Mouse (Mus musculus): ENCODE measurements around the gene Zfp622. TPM values are rescaled to one million over a fixed set of nuclear protein-coding genes. Genes with fewer than 3 reads are reported as not detected.
"Not testable (repeated sequence)": the region's sequence is repeated elsewhere in the genome, so short reads cannot be mapped to it uniquely, and the experiment has no call there.

Gene Zfp622
- polyA plus RNA-seq, 1 experiment: 6.5 TPM

- Histone ChIP-seq H3K27ac (ENCODE audit: control insufficient read depth, insufficient read depth, low read depth, low read length) (no peak overlapping the region), H3K27me3 (ENCODE audit: control insufficient read depth, insufficient read depth, low read length) (no peaks in the 10 kb centered on the region), H3K36me3 (ENCODE audit: control insufficient read depth, insufficient read depth, low read length) (peaks cover 5% of the 10 kb centered on the region), H3K4me1 (ENCODE audit: control insufficient read depth, insufficient read depth, low read length) (no peaks in the 10 kb centered on the region), H3K4me3 (ENCODE audit: control insufficient read depth, low read depth, low read length) (no peak overlapping the region)
- no peak for TF ChIP-seq POLR2A (IDR thresholded peaks at IDR 0.05; ENCODE audit: control insufficient read depth, low read depth, low read length)
- no peak for TF ChIP-seq CTCF (IDR thresholded peaks at IDR 0.05; ENCODE audit: control insufficient read depth, insufficient read depth, insufficient replicate concordance, low read depth, low read length)
Observed at GRCm38 (mm10) chr15:25995521-25995920, 11.4 kb downstream of the Zfp622 start.

DNA sequence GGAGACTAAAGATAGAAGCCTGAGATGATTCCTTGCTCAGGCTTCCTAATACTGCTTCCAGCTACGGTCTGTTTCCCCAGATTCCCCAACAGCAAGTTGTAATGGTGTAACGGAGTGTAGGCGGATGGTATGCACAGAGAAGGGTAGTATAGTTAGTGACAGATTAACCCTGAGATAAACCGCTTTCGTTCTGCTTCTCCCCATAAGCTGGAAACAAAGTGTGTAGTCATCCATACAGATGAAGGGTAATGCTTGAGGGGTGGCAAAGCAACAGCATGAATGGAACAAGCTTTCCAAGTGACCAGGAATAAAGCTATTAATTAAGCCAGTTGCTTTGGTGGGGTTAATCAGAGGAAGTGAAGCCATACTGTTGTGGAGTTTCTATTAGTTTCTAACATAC, 15.4 kb downstream of the Zfp622 start:
- H3K4me1 ChIP-seq (ENCODE audit: control insufficient read depth, insufficient read depth, low read length); H3K27ac ChIP-seq (ENCODE audit: control insufficient read depth, insufficient read depth, low read depth, low read length); H3K36me3 ChIP-seq (ENCODE audit: control insufficient read depth, insufficient read depth, low read length); H3K27me3 ChIP-seq (ENCODE audit: control insufficient read depth, insufficient read depth, low read length); H3K4me3 ChIP-seq (ENCODE audit: control insufficient read depth, low read depth, low read length): not testable (repeated sequence)

GRCm38 (mm10) chr15:26008621-26009020, 24.5 kb downstream of the Zfp622 start:
- H3K4me1 ChIP-seq (ENCODE audit: control insufficient read depth, insufficient read depth, low read length): no peaks in the 10 kb centered on the region
- H3K27ac ChIP-seq (ENCODE audit: control insufficient read depth, insufficient read depth, low read depth, low read length): no peak overlapping the region
- no peaks in the 10 kb centered on the region for H3K27me3 ChIP-seq (ENCODE audit: control insufficient read depth, insufficient read depth, low read length)
- no peak for TF ChIP-seq CTCF (IDR thresholded peaks at IDR 0.05; ENCODE audit: control insufficient read depth, insufficient read depth, insufficient replicate concordance, low read depth, low read length)
- no peak for TF ChIP-seq POLR2A (IDR thresholded peaks at IDR 0.05; ENCODE audit: control insufficient read depth, low read depth, low read length)
- H3K36me3 ChIP-seq (ENCODE audit: control insufficient read depth, insufficient read depth, low read length): no peaks in the 10 kb centered on the region
- no peak overlapping the region for H3K4me3 ChIP-seq (ENCODE audit: control insufficient read depth, low read depth, low read length)

DNA sequence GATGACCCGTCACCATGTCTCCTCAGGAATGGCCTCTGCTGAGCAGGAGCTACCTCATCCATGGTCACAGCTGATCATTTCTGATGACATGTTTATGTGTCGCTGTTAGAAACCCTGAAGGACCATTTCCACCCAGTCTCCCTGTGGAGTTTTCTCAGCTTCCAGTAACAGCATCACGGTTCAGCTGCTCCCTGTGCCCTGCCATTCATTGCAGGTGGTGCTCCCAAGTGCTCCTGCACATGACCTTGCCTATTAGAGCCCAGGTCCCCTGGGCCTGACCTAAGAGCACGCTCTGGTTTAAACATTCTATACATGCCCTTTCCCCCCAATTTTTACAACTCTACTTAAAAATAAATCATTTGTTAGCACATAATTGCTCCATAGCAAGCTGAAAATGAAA, 28.7 kb downstream of the Zfp622 start:
- Histone ChIP-seq H3K4me3 (ENCODE audit: control insufficient read depth, low read depth, low read length) (no peak overlapping the region), H3K27ac (ENCODE audit: control insufficient read depth, insufficient read depth, low read depth, low read length) (no peak overlapping the region), H3K27me3 (ENCODE audit: control insufficient read depth, insufficient read depth, low read length) (no peaks in the 10 kb centered on the region), H3K4me1 (ENCODE audit: control insufficient read depth, insufficient read depth, low read length) (no peaks in the 10 kb centered on the region; the same call in 1 of the 2 replicates), H3K36me3 (ENCODE audit: control insufficient read depth, insufficient read depth, low read length) (no peaks in the 10 kb centered on the region)
- no peak for TF ChIP-seq CTCF (IDR thresholded peaks at IDR 0.05; ENCODE audit: control insufficient read depth, insufficient read depth, insufficient replicate concordance, low read depth, low read length)
- TF ChIP-seq POLR2A (IDR thresholded peaks at IDR 0.05; ENCODE audit: control insufficient read depth, low read depth, low read length): no peak

- TF ChIP-seq CTCF (IDR thresholded peaks at IDR 0.05; ENCODE audit: control insufficient read depth, insufficient read depth, insufficient replicate concordance, low read depth, low read length) (no peak), POLR2A (IDR thresholded peaks at IDR 0.05; ENCODE audit: control insufficient read depth, low read depth, low read length) (no peak)
- Histone ChIP-seq H3K36me3 (ENCODE audit: control insufficient read depth, insufficient read depth, low read length) (no peaks in the 10 kb centered on the region), H3K4me1 (ENCODE audit: control insufficient read depth, insufficient read depth, low read length) (no peaks in the 10 kb centered on the region; the same call in 1 of the 2 replicates)
Observed at GRCm38 (mm10) chr15:26015979-26016665, 32.0 kb downstream of the Zfp622 start.

GRCm38 (mm10) chr15:26021721-26022120, 37.6 kb downstream of the Zfp622 start:
- Histone ChIP-seq H3K27ac (ENCODE audit: control insufficient read depth, insufficient read depth, low read depth, low read length) (no peak overlapping the region), H3K36me3 (ENCODE audit: control insufficient read depth, insufficient read depth, low read length) (no peaks in the 10 kb centered on the region), H3K4me3 (ENCODE audit: control insufficient read depth, low read depth, low read length) (no peak overlapping the region), H3K4me1 (ENCODE audit: control insufficient read depth, insufficient read depth, low read length) (no peaks in the 10 kb centered on the region), H3K27me3 (ENCODE audit: control insufficient read depth, insufficient read depth, low read length) (no peaks in the 10 kb centered on the region)
- no peak for TF ChIP-seq POLR2A (IDR thresholded peaks at IDR 0.05; ENCODE audit: control insufficient read depth, low read depth, low read length)
- no peak for TF ChIP-seq CTCF (IDR thresholded peaks at IDR 0.05; ENCODE audit: control insufficient read depth, insufficient read depth, insufficient replicate concordance, low read depth, low read length)

More at GRCm38 (mm10) chr15:26015979-26016665, 32.0 kb downstream of the Zfp622 start:
- no peak overlapping the region for H3K27ac ChIP-seq (ENCODE audit: control insufficient read depth, insufficient read depth, low read depth, low read length)
- no peaks in the 10 kb centered on the region for H3K27me3 ChIP-seq (ENCODE audit: control insufficient read depth, insufficient read depth, low read length)
- no peak overlapping the region for H3K4me3 ChIP-seq (ENCODE audit: control insufficient read depth, low read depth, low read length)

DNA sequence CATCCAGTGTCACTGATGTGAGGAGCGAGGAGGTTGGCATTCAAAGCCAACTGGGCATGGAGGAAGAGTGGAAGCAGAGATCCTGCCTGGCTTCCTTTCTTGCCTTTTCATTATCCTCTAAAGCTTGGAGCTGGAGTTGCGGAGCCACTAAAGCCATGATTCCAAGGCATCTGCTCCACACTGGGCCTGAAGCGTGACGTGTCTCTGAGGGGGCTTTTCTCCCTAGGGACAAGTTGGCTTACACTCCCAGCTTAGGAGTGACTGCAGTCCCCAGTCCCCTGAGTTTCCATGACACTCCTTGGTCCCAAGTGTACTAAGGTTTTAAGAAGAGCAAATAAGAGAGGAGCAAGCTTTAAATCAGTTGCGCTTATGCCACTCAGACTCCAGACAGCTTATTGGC, 38.5 kb downstream of the Zfp622 start:
- H3K36me3 ChIP-seq (ENCODE audit: control insufficient read depth, insufficient read depth, low read length): no peaks in the 10 kb centered on the region
- H3K27me3 ChIP-seq (ENCODE audit: control insufficient read depth, insufficient read depth, low read length): no peaks in the 10 kb centered on the region
- H3K27ac ChIP-seq (ENCODE audit: control insufficient read depth, insufficient read depth, low read depth, low read length): no peak overlapping the region
- no peaks in the 10 kb centered on the region for H3K4me1 ChIP-seq (ENCODE audit: control insufficient read depth, insufficient read depth, low read length)
- H3K4me3 ChIP-seq (ENCODE audit: control insufficient read depth, low read depth, low read length): no peak overlapping the region
- TF ChIP-seq POLR2A (IDR thresholded peaks at IDR 0.05; ENCODE audit: control insufficient read depth, low read depth, low read length) (no peak), CTCF (IDR thresholded peaks at IDR 0.05; ENCODE audit: control insufficient read depth, insufficient read depth, insufficient replicate concordance, low read depth, low read length) (no peak)

GRCm38 (mm10) chr15:26031692-26032091, 47.5 kb downstream of the Zfp622 start:
- no peaks in the 10 kb centered on the region for H3K27me3 ChIP-seq (ENCODE audit: control insufficient read depth, insufficient read depth, low read length)
- H3K27ac ChIP-seq (ENCODE audit: control insufficient read depth, insufficient read depth, low read depth, low read length): no peak overlapping the region
- H3K4me1 ChIP-seq (ENCODE audit: control insufficient read depth, insufficient read depth, low read length): no peaks in the 10 kb centered on the region
- TF ChIP-seq CTCF (IDR thresholded peaks at IDR 0.05; ENCODE audit: control insufficient read depth, insufficient read depth, insufficient replicate concordance, low read depth, low read length) (no peak), POLR2A (IDR thresholded peaks at IDR 0.05; ENCODE audit: control insufficient read depth, low read depth, low read length) (no peak)
- no peak overlapping the region for H3K4me3 ChIP-seq (ENCODE audit: control insufficient read depth, low read depth, low read length)
- no peaks in the 10 kb centered on the region for H3K36me3 ChIP-seq (ENCODE audit: control insufficient read depth, insufficient read depth, low read length)

Measured in testis, adult 2 months (tissue).